Mouse (Mus musculus): ENCODE results near the gene Sept12. TPM values are rescaled to one million over a fixed set of nuclear protein-coding genes. Genes with fewer than 3 reads are reported as not detected.

Gene Sept12
- polyA plus RNA-seq, 1 experiment: 0.15 TPM

- Histone ChIP-seq H3K36me3 (ENCODE audit: control insufficient read depth, insufficient read depth, low read length) (peaks cover 48% of the 10 kb centered on the region), H3K4me3 (ENCODE audit: low read depth, low read length) (peak overlapping the region; percentile 91), H3K27me3 (ENCODE audit: control insufficient read depth, insufficient read depth, low read length) (no peaks in the 10 kb centered on the region), H3K4me1 (ENCODE audit: control insufficient read depth, insufficient read depth, insufficient read length, low read length) (peaks cover 6% of the 10 kb centered on the region; the same call in 1 of the 2 replicates), H3K27ac (ENCODE audit: insufficient read depth, low read depth, low read length) (peak overlapping the region; percentile 27)
- TF ChIP-seq POLR2A (IDR thresholded peaks at IDR 0.05; ENCODE audit: low read depth, low read length): no peak
- no peak for TF ChIP-seq CTCF (IDR thresholded peaks at IDR 0.05; ENCODE audit: extremely low read depth, insufficient read length, insufficient replicate concordance, low read depth, low read length)
- 2% methylated on average over 16 of the region's 16 CpGs for WGBS
Measured at GRCm38 (mm10) chr16:4939412-4939811, 58.2 kb downstream of the Sept12 start.

GRCm38 (mm10) chr16:4938989-4939388 lies 58.7 kb downstream of the Sept12 start:
- TF ChIP-seq CTCF (IDR thresholded peaks at IDR 0.05; ENCODE audit: extremely low read depth, insufficient read length, insufficient replicate concordance, low read depth, low read length) (no peak), POLR2A (IDR thresholded peaks at IDR 0.05; ENCODE audit: low read depth, low read length) (peak; percentile 66)
- Histone ChIP-seq H3K36me3 (ENCODE audit: control insufficient read depth, insufficient read depth, low read length) (peaks cover 49% of the 10 kb centered on the region), H3K27me3 (ENCODE audit: control insufficient read depth, insufficient read depth, low read length) (no peaks in the 10 kb centered on the region), H3K4me1 (ENCODE audit: control insufficient read depth, insufficient read depth, insufficient read length, low read length) (peaks cover 6% of the 10 kb centered on the region; the same call in 1 of the 2 replicates), H3K4me3 (ENCODE audit: low read depth, low read length) (peak overlapping the region; percentile 91), H3K27ac (ENCODE audit: insufficient read depth, low read depth, low read length) (peak overlapping the region; percentile 27)
- WGBS: under 1% methylated on average over 28 of the region's 28 CpGs

DNA sequence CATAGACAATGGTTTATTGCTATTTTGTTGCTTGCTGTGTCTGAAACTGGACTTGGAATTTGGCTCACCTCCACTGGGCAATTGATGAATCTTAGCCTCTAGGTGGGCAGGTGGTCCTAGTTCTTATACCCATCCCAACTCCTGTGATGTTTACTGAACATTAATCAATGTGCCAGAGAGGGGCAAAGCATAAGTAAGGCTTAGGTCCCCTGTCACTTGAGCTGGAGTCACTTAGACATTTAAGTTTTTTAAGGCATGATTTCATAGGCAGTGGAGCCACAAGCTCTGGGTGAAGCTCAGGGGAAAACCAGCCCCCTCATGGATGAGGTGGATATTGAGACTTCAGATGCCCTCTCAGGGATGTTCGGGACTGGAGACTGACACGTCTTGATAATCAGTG lies 59.2 kb downstream of the Sept12 start, which contains the start of gene Nudt16l1:
Gene Nudt16l1 (plus strand): TSS at position 301 of the 400 bp plus-strand sequence.
- Histone ChIP-seq H3K27ac (ENCODE audit: insufficient read depth, low read depth, low read length) (peak within 1 kb of the TSS; percentile 27), H3K4me1 (ENCODE audit: control insufficient read depth, insufficient read depth, insufficient read length, low read length) (peaks cover 7% of the 10 kb centered on the region; the same call in 1 of the 2 replicates), H3K27me3 (ENCODE audit: control insufficient read depth, insufficient read depth, low read length) (no peaks in the 10 kb centered on the region), H3K4me3 (ENCODE audit: low read depth, low read length) (peak within 1 kb of the TSS; percentile 91), H3K36me3 (ENCODE audit: control insufficient read depth, insufficient read depth, low read length) (peaks cover 51% of the 10 kb centered on the region)
- 4% methylated on average over 2 of the region's 2 CpGs for WGBS
- no peak for TF ChIP-seq CTCF (IDR thresholded peaks at IDR 0.05; ENCODE audit: extremely low read depth, insufficient read length, insufficient replicate concordance, low read depth, low read length)
- no peak for TF ChIP-seq POLR2A (IDR thresholded peaks at IDR 0.05; ENCODE audit: low read depth, low read length)

GRCm38 (mm10) chr16:4937351-4938190 lies 60.1 kb downstream of the Sept12 start:
- no peaks in the 10 kb centered on the region for H3K27me3 ChIP-seq (ENCODE audit: control insufficient read depth, insufficient read depth, low read length)
- H3K36me3 ChIP-seq (ENCODE audit: control insufficient read depth, insufficient read depth, low read length): peaks cover 52% of the 10 kb centered on the region
- 87% methylated on average over 8 of the region's 8 CpGs for WGBS
- H3K4me3 ChIP-seq (ENCODE audit: low read depth, low read length): no peak overlapping the region
- peaks cover 10% of the 10 kb centered on the region for H3K4me1 ChIP-seq (ENCODE audit: control insufficient read depth, insufficient read depth, insufficient read length, low read length)
- no peak overlapping the region for H3K27ac ChIP-seq (ENCODE audit: insufficient read depth, low read depth, low read length)
- TF ChIP-seq CTCF (IDR thresholded peaks at IDR 0.05; ENCODE audit: extremely low read depth, insufficient read length, insufficient replicate concordance, low read depth, low read length) (no peak), POLR2A (IDR thresholded peaks at IDR 0.05; ENCODE audit: low read depth, low read length) (no peak)

Other genes starting within 250 kb of the Sept12 start
- 51.7 and 87.4 TPM in 2 replicates for gene Cdip1, start 207.6 kb downstream of the Sept12 start, polyA plus RNA-seq (2012; rRNA removed)
- not detected in 2 replicates for gene 4930562C15Rik, start 162.4 kb downstream of the Sept12 start, polyA plus RNA-seq (2012; rRNA removed)
- 21.0 and 37.1 TPM in 2 replicates for gene Ubald1, start 117.5 kb downstream of the Sept12 start, polyA plus RNA-seq (2012; rRNA removed)
- 81.9 and 164 TPM in 2 replicates for gene Mgrn1, start 111.6 kb downstream of the Sept12 start, polyA plus RNA-seq (2012; rRNA removed)
- gene Nudt16l1, start 59.1 kb downstream of the Sept12 start, polyA plus RNA-seq (2012; rRNA removed): 23.7 and 42.6 TPM in 2 replicates
- gene Anks3, start 33.6 kb downstream of the Sept12 start, polyA plus RNA-seq (2012; rRNA removed): 17.9 and 34.8 TPM in 2 replicates
- 173 and 472 TPM in 2 replicates for gene Smim22, start 9.4 kb upstream of the Sept12 start, polyA plus RNA-seq (2012; rRNA removed)
- 41.3 and 68.4 TPM in 2 replicates for gene Rogdi, start 15.7 kb upstream of the Sept12 start, polyA plus RNA-seq (2012; rRNA removed)
- gene Glyr1, start 52.0 kb upstream of the Sept12 start, polyA plus RNA-seq (2012; rRNA removed): 21.2 and 39.0 TPM in 2 replicates
- 14.8 and 25.8 TPM in 2 replicates for gene Ubn1, start 52.2 kb upstream of the Sept12 start, polyA plus RNA-seq (2012; rRNA removed)
- gene Ppl, start 134.6 kb upstream of the Sept12 start, polyA plus RNA-seq (2012; rRNA removed): 1.1 and 1.6 TPM in 2 replicates
- gene Sec14l5, start 149.3 kb upstream of the Sept12 start, polyA plus RNA-seq (2012; rRNA removed): 0.08 TPM in 1 of 2 replicates, not detected in the other
- gene Nagpa, start 206.2 kb upstream of the Sept12 start, polyA plus RNA-seq (2012; rRNA removed): 25.9 and 38.8 TPM in 2 replicates
- gene AU021092, start 224.4 kb upstream of the Sept12 start, polyA plus RNA-seq (2012; rRNA removed): 2.9 and 3.0 TPM in 2 replicates
- gene Alg1, start 235.8 kb upstream of the Sept12 start, polyA plus RNA-seq (2012; rRNA removed): 20.8 and 26.0 TPM in 2 replicates